Mouse (Mus musculus): ENCODE results near the gene Etv5. TPM values are rescaled to one million over a fixed set of nuclear protein-coding genes. Genes with fewer than 3 reads are reported as not detected.

The Etv5 gene
- 8.8 TPM for polyA plus RNA-seq (2014; fragmentation: Illumina TruSeq; extraction: RNeasy Lipid Tissue Mini Kit (QIAGEN cat#74804); ENCODE audit: low read depth, low replicate concordance)

GRCm38 (mm10) chr16:22439499-22440177, at the start of gene Etv5:
Gene Etv5, minus strand, starts transcription at chr16:22439719.

Other genes with a start within 250 kb of the Etv5 start
- 244 TPM for gene Tra2b, start 173.7 kb downstream of the Etv5 start, polyA plus RNA-seq (2014; fragmentation: Illumina TruSeq; extraction: RNeasy Lipid Tissue Mini Kit (QIAGEN cat#74804); ENCODE audit: low read depth, low replicate concordance)
- gene Dgkg, start 217.5 kb upstream of the Etv5 start, polyA plus RNA-seq (2014; fragmentation: Illumina TruSeq; extraction: RNeasy Lipid Tissue Mini Kit (QIAGEN cat#74804); ENCODE audit: low read depth, low replicate concordance) = 0.14 TPM